Mouse (Mus musculus) megakaryocyte, embryonic 14.5 days (primary cell): ENCODE data around the gene Mfsd5. TPM values are rescaled to one million over a fixed set of nuclear protein-coding genes. Genes with fewer than 3 reads are reported as not detected.
A peak's percentile ranks its signal among the peaks of the same experiment; 100 is the strongest.

Experiments
- H3K27me3 ChIP-seq: replicated peaks from 2 replicates; pipeline ENCODE3; 2012; ENCODE audit warnings: inconsistent platforms
- H3K36me3 ChIP-seq: replicated peaks from 2 replicates; pipeline ENCODE3; 2012; ENCODE audit warnings: low read length, inconsistent platforms, mixed read lengths
- H3K4me1 ChIP-seq: 2 replicates; pipeline ENCODE4 v1.6.1; 2012; ENCODE audit warnings: inconsistent platforms
- H3K4me3 ChIP-seq: replicated peaks from 2 replicates; pipeline ENCODE3; 2012; ENCODE audit warnings: moderate library complexity, mild to moderate bottlenecking, inconsistent platforms
- H3K9me3 ChIP-seq: 2 replicates; pipeline ENCODE4 v1.6.1; 2012; ENCODE audit warnings: inconsistent platforms
- FLI1 ChIP-seq: IDR thresholded peaks from 2 replicates; pipeline ENCODE4 v1.6.1; 2012; ENCODE audit warnings: low read length, inconsistent platforms, mixed read lengths
- GATA1 ChIP-seq: IDR thresholded peaks from 3 replicates; pipeline ENCODE4 v1.6.1; 2012; ENCODE audit warnings: mixed read lengths, low read length, inconsistent platforms, borderline replicate concordance
- polyA plus RNA-seq: library from polyadenylated mRNA; stranded (reverse); fragments of >175 nt; gene quantifications from 2 replicates; pipeline ENCODE4 v1.2.3, GENCODE M21; 2012; ENCODE audit warnings: low replicate concordance; ENCODE audit not compliant: insufficient read depth

Mfsd5 gene
- polyA plus RNA-seq, 1 experiment, result 109 TPM

DNA sequence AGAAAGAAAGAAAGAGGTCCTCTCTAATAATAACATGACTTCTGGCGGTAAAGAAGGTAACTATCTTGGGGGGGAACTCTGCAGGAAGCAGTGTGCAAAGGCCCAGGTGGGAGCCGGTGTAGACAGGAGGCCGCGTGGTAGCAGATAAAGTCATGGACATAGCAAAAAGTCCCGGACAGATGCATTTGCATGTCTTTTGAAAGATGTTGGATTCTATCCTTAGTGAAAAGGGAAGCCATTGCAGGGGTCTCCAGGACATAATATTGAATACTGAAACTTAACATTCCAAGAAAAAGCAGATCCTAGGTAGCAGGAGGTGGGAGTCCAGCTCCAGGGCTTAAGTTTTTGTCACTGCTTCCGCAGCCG, 545 bp upstream of the Mfsd5 start:
- TF ChIP-seq FLI1 (no peak), GATA1 (no peak)
- no peaks in the 10 kb centered on the region for H3K9me3 ChIP-seq
- peaks cover 46% of the 10 kb centered on the region for H3K4me1 ChIP-seq
- H3K27me3 ChIP-seq, result no peaks in the 10 kb centered on the region
- peak overlapping the region; percentile 98 for H3K4me3 ChIP-seq
- peaks cover 26% of the 10 kb centered on the region for H3K36me3 ChIP-seq

DNA sequence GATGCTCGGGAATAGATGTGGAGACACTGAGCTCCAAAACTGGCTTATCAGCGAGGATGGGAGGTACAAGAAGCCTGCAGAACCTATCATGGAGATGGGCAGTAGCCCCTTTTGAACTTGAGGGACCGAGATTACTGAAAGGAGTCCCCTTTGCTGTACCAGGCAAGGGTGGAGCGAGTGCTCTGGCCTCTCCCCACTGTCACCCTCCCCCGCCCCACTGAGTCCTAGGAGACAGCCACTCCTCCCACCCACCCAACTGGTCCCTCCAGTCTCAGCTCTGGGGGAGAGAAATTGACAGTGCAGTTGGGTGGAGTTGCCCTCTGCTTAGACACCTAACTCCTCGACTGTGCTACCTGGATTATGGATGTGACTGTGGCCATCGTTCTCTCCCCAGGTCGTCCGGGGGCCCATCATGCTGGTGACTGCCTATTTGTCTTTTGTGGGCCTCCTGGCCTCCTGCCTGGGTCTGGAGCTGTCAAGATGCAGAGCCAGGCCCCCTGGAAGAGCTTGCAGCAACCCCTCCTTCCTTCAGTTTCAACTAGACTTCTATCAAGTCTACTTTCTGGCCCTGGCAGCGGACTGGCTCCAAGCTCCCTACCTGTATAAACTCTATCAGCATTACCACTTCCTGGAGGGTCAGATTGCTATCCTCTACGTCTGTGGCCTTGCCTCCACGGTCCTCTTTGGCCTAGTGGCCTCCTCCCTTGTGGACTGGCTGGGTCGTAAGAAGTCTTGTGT, 698 bp downstream of the Mfsd5 start:
- Histone ChIP-seq H3K4me1 (peaks cover 58% of the 10 kb centered on the region), H3K27me3 (no peaks in the 10 kb centered on the region), H3K9me3 (no peaks in the 10 kb centered on the region), H3K36me3 (peaks cover 26% of the 10 kb centered on the region), H3K4me3 (peak overlapping the region; percentile 98)
- TF ChIP-seq GATA1 (no peak), FLI1 (no peak)

DNA sequence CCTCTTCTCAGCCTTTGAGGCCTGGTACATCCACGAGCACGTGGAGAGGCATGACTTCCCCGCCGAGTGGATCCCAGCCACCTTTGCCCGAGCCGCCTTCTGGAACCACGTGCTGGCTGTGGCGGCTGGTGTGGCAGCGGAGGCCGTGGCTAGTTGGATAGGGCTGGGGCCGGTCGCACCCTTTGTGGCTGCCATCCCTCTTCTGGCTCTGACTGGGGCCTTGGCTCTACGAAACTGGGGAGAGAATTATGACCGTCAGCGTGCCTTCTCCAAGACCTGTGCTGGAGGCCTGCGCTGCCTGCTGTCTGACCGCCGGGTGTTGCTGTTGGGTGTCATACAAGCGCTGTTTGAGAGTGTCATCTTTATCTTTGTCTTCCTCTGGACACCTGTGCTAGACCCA, 1.4 kb downstream of the Mfsd5 start:
- H3K36me3 ChIP-seq, result peaks cover 26% of the 10 kb centered on the region
- no peak for TF ChIP-seq GATA1
- H3K27me3 ChIP-seq, result no peaks in the 10 kb centered on the region
- H3K9me3 ChIP-seq, result no peaks in the 10 kb centered on the region
- peak overlapping the region; percentile 98 for H3K4me3 ChIP-seq
- H3K4me1 ChIP-seq, result peaks cover 61% of the 10 kb centered on the region

DNA sequence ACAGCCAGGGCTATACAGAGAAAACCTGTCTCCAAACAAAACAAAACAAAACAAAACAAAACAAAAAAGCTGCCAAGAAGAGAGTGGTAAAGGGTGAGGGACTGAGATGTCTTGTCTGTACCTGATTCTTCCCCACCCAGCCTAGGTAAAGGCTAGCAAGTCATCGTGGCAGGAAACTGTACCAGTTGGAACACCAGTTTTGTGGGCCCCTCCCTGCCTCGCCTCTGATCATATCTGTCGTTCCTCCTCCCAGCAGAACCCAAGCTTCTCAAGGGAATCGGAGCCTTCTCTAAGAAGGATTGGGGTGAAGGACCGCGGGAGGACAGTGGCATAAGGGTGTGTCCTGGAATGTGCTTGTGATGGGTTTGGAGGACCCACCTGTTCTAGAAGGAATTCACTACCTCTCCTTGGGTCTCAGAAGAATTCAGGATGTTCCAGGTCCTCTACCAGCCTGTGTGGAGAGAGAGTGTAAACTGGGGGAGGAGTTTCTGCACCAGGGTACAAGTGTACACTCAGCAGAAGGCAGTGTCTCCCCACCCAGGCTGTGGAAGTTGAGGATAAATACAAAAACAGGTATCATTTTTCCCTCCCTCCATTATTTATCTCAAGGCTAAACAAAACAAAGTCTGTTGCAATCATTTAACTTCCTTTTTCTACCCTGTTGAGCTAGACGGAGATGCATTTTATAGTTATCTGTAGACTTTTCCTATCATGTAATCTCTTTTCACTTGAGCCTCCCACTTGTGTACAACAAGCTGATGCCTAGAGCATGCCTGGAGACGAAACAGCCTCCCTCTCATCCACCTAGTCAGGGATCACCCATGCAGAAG, 3.4 kb downstream of the Mfsd5 start:
- Histone ChIP-seq H3K36me3 (peaks cover 26% of the 10 kb centered on the region), H3K4me1 (peaks cover 65% of the 10 kb centered on the region), H3K9me3 (no peaks in the 10 kb centered on the region), H3K4me3 (peak overlapping the region; percentile 62), H3K27me3 (no peaks in the 10 kb centered on the region)
- TF ChIP-seq GATA1 (no peak), FLI1 (no peak)

DNA sequence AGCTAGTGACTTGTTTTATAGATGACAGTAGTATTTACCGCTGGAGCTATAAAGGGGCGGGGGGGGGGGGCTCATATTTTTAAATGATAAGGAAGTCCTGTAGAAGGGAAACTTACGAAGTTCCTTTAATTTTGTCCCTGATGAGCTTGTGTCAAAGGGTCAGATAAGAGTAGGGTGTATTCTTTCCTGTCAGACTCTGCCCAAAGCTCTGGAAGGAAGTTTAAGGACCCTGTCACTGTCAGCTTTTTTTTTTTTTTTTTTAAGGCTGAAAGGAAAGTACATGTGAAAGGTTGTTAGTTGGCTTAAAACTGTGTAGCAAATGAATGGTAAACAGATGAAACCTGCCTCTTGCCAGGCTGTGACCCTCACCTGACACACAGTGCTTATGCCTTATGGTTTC, 4.4 kb downstream of the Mfsd5 start:
- Histone ChIP-seq H3K4me1 (peaks cover 63% of the 10 kb centered on the region), H3K27me3 (no peaks in the 10 kb centered on the region), H3K9me3 (no peaks in the 10 kb centered on the region), H3K4me3 (peak overlapping the region; percentile 76), H3K36me3 (peaks cover 26% of the 10 kb centered on the region)
- no peak for TF ChIP-seq FLI1
- TF ChIP-seq GATA1, result no peak

DNA sequence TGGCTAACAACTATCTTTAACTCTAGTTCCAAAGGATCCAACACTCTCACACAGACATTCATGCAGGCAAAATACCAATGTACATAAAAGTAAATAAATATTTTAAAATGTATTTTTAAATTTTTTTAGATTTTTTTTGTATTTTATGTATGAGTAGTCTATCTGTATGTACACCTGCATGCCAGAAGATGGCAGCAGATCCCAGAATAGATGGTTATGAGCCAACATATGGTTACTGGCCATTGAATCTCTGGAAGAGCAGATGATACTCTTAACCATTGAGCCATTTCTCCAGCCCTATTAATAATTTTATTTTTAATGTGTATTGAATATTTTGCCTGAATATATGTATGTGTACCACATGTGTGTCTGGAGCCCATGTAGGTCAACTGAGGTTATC, 8.1 kb downstream of the Mfsd5 start:
- Histone ChIP-seq H3K4me1 (peaks cover 35% of the 10 kb centered on the region), H3K9me3 (no peaks in the 10 kb centered on the region), H3K27me3 (no peaks in the 10 kb centered on the region), H3K4me3 (no peak overlapping the region), H3K36me3 (peaks cover 4% of the 10 kb centered on the region)
- TF ChIP-seq GATA1 (no peak), FLI1 (no peak)

DNA sequence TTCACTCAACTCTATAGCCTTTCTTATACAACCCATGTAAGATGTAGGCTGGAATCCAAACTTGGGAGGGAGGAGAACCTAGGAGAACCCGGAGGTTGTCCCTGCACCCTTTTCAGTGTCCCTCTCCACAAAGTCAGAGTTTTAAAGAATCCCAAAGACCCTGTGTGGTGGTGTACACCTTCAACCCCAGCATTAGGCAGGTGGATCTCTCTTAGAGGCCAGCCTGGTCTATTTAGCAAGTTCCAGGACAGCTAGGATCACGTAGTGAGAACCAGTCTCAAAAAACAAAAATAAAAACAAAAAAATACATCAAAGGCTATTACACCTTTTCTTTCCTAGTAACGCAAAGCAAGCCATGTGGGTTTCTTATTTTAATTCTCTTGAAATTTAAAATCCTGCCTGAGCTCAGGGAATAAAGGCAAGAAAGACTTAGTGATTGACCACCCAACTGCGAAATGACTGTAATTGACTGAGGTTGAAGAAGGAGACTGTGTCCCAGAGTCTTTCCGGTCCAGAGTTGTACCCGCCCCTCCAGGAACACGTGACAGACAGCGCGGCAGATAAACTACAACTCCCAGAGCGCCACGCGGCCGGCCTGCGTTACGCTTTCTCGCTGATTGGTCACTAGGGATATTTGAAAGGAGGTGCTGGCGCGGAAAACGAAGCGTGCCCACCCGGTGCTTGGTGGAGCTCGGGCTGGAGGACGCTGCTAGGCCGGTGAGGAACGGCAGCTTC, 16.5 kb downstream of the Mfsd5 start, which contains the start of gene Espl1:
Gene Espl1 (plus strand): TSS at position 634 of the 735 bp plus-strand sequence.
- TF ChIP-seq GATA1 (no peak), FLI1 (peak; percentile 42; the same call in 1 of the 2 replicates)
- H3K4me1 ChIP-seq, result peaks cover 33% of the 10 kb centered on the region
- H3K36me3 ChIP-seq, result peaks cover 26% of the 10 kb centered on the region
- no peaks in the 10 kb centered on the region for H3K9me3 ChIP-seq
- no peaks in the 10 kb centered on the region for H3K27me3 ChIP-seq
- peak within 1 kb of the TSS; percentile 99 for H3K4me3 ChIP-seq

DNA sequence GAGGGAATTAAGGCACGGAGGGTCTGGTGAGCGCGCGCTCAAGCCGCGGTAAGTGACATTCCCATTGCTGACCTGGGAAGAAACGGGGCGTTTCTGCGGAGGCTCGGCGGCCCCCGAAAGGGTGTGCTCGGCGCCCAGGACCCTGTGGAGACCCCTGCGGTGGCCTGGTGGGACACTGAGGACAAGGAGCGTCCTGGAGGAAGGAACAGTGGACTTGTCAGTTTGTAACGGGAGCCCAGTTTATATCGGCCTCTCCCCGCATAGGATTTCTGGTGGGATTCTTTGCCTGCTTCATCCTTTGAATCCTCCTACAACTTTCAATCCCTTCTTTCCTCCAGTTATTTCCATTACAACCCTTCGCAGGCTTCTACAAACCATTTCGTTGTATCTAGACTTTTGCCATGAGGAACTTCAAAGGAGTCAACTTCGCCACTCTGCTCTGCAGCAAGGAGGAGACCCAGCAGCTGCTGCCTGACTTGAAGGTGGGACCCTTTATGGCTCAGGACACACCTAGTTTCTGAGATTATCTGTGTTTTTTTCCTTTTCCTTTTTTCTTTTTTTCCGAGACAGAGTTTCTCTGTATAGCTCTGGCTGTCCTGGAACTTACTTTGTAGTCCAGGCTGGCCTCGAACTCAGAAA, 17.2 kb downstream of the Mfsd5 start:
- peak overlapping the region; percentile 99 for H3K4me3 ChIP-seq
- no peaks in the 10 kb centered on the region for H3K9me3 ChIP-seq
- no peaks in the 10 kb centered on the region for H3K27me3 ChIP-seq
- TF ChIP-seq FLI1 (no peak), GATA1 (no peak)
- H3K4me1 ChIP-seq, result peaks cover 33% of the 10 kb centered on the region
- peaks cover 33% of the 10 kb centered on the region for H3K36me3 ChIP-seq

DNA sequence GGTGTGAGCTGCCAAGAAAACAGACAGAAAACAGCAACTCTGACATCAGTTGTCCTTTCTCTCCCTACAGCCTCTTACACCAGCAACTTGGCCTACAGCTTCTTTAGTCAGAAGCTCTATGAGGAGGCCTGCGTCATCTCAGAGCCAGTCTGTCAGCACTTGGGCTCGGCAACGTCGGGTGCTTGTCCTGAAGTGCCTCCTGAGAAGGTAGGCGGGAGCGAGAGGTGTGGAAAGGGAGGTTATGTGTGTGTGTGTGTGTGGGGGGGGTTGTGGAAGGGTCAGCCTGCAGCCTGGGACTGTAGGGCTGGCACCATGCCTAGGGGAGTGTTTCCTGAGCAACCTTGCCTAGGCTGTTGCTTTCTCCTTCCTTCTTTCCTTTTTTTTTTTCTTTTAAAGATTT, 23.3 kb downstream of the Mfsd5 start:
- Histone ChIP-seq H3K36me3 (peaks cover 84% of the 10 kb centered on the region), H3K4me3 (no peak overlapping the region)

DNA sequence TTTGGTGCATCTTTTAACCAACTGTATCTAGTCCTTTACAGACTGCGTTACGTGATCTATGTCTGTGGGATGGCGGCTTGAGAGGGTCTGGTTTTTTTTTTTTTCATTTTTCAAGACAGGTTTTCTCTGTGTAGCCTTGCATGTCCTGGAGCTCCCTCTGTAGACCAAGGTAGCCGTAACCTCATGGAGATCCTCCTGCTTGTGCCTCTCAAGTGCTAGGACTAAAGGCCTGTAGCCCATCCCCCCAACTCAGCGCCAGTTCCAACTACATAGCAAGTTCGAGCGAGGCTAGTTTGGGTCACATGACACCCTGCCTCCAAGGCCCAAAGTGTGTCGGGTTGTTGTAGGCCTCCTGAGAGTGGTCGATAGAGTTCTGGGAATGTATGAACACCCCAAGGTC, 29.5 kb downstream of the Mfsd5 start:
- Histone ChIP-seq H3K9me3 (no peaks in the 10 kb centered on the region), H3K4me3 (no peak overlapping the region), H3K27me3 (no peaks in the 10 kb centered on the region), H3K4me1 (peaks cover 11% of the 10 kb centered on the region), H3K36me3 (peaks cover 87% of the 10 kb centered on the region)
- TF ChIP-seq FLI1, result no peak
- no peak for TF ChIP-seq GATA1

More for the DNA sequence above, 23.3 kb downstream of the Mfsd5 start:
- TF ChIP-seq FLI1 (no peak), GATA1 (no peak)
- Histone ChIP-seq H3K4me1 (peaks cover 16% of the 10 kb centered on the region), H3K27me3 (no peaks in the 10 kb centered on the region), H3K9me3 (no peaks in the 10 kb centered on the region)
